ENCODE assay signal across 9 mouse cellular contexts in genomic region chr1:153126491-153127381, GRCm38 (mm10). TPM values are rescaled to one million over a fixed set of nuclear protein-coding genes. Genes with fewer than 3 reads are reported as not detected.
A peak's percentile ranks its signal among the peaks of the same experiment; 100 is the strongest.
DNase-seq lines count a peak whose midpoint lies in the region; ATAC-seq and TF ChIP-seq lines count a peak whose summit lies in the region.
"Had no signal": no experiment of that assay in that cellular context is flagged by ENCODE, and none has a peak within 500 bp of the region (broad histone marks: within the 10 kb centered on the region; RNA-seq: fewer than 3 reads in every experiment).

No protein-coding gene starts in this region.

- TF ChIP-seq POLR2A in thymus, adult 2 months (IDR thresholded peaks at IDR 0.05; ENCODE audit: control insufficient read depth, extremely low read depth, insufficient read depth, low read length, poor library complexity) = no peak

- H3K27ac ChIP-seq in intestine, embryonic 16.5 days (ENCODE audit: low read length) = peak overlapping the region; percentile 16; the same call in 1 of the 2 replicates
- H3K27ac ChIP-seq in midbrain, embryonic 13.5 days = no peak overlapping the region
- H3K27ac ChIP-seq in thymus, adult 2 months (ENCODE audit: control insufficient read depth, insufficient read depth, low read length) = no peak overlapping the region

- H3K9ac ChIP-seq in intestine, embryonic 16.5 days (ENCODE audit: low read depth, low read length) = no peak overlapping the region
- no peak overlapping the region for H3K9ac ChIP-seq in midbrain, embryonic 13.5 days (replicated peaks)

- H3K4me1 ChIP-seq in intestine, embryonic 16.5 days (ENCODE audit: control insufficient read depth, insufficient read depth, low read length) = peaks cover 10% of the 10 kb centered on the region
- no peaks in the 10 kb centered on the region for H3K4me1 ChIP-seq in midbrain, embryonic 13.5 days (replicated peaks)
- no peaks in the 10 kb centered on the region for H3K4me1 ChIP-seq in thymus, adult 2 months (replicated peaks; ENCODE audit: control insufficient read depth, insufficient read depth, low read length)

- no peaks in the 10 kb centered on the region for H3K27me3 ChIP-seq in intestine, embryonic 16.5 days (replicated peaks; ENCODE audit: control insufficient read depth, insufficient read depth, low read length)
- H3K27me3 ChIP-seq in midbrain, embryonic 13.5 days = no peaks in the 10 kb centered on the region
- no peaks in the 10 kb centered on the region for H3K27me3 ChIP-seq in thymus, adult 2 months (ENCODE audit: control insufficient read depth, insufficient read depth, low read length)

- no peak for TF ChIP-seq CTCF in thymus, adult 2 months (IDR thresholded peaks at IDR 0.05; ENCODE audit: borderline replicate concordance, control insufficient read depth, extremely low read depth, insufficient read depth, low read length, poor library complexity)

- intact Hi-C loops in gastrocnemius, postnatal 14 days (cut with DNase I; ENCODE audit: low total_unique reads) = no loop called here

- H3K36me3 ChIP-seq in intestine, embryonic 16.5 days (ENCODE audit: control insufficient read depth, insufficient read depth, low read length) = no peaks in the 10 kb centered on the region
- no peaks in the 10 kb centered on the region for H3K36me3 ChIP-seq in midbrain, embryonic 13.5 days
- H3K36me3 ChIP-seq in thymus, adult 2 months (ENCODE audit: control insufficient read depth, insufficient read depth, low read length) = no peaks in the 10 kb centered on the region

- H3K9me3 ChIP-seq in intestine, embryonic 16.5 days (ENCODE audit: control insufficient read depth, low read length) = no peaks in the 10 kb centered on the region
- H3K9me3 ChIP-seq in midbrain, embryonic 13.5 days = no peaks in the 10 kb centered on the region

- DNase-seq in adrenal gland, adult 2 months = peak; percentile 40
- no peak for DNase-seq in adrenal gland, postnatal 25 days
- peak; percentile 36 for DNase-seq in ZHBTc4 (ENCODE audit: low read depth, low spot score)
- DNase-seq in gastrocnemius, postnatal 14 days = peak; percentile 65
- no peak for DNase-seq in thymus, adult 2 months
- DNase-seq in frontal cortex, postnatal 36 days (ENCODE audit: low spot score in 2 of 2) = no peak

- WGBS in intestine, embryonic 16.5 days = 66% methylated on average over 15 of the region's 15 CpGs
- WGBS in midbrain, embryonic 13.5 days = 86% methylated on average over 15 of the region's 15 CpGs
- 95% methylated on average over 15 of the region's 15 CpGs for WGBS in thymus, adult 2 months

- no peak overlapping the region for H3K4me3 ChIP-seq in intestine, embryonic 16.5 days (ENCODE audit: low read length)
- H3K4me3 ChIP-seq in midbrain, embryonic 13.5 days (replicated peaks) = no peak overlapping the region
- no peak overlapping the region for H3K4me3 ChIP-seq in thymus, adult 2 months (ENCODE audit: control insufficient read depth, insufficient read depth, low read length)

- ATAC-seq in intestine, embryonic 16.5 days = peak; percentile 61
- no peak for ATAC-seq in midbrain, embryonic 13.5 days

- H3K4me2 ChIP-seq in intestine, embryonic 16.5 days (ENCODE audit: low read depth, low read length) = no peak overlapping the region
- no peak overlapping the region for H3K4me2 ChIP-seq in midbrain, embryonic 13.5 days (replicated peaks)

RNA-seq across cellular contexts. Expression of gene Lamc2, which starts 59.5 kb away (rescaled TPM):
- 1 to 10 TPM in 1 of 2 experiments, under 1 TPM in 1; 0.75 to 3.1 TPM for total RNA-seq in adrenal gland, adult 2 months (2021)
- polyA plus RNA-seq in adrenal gland, adult 2 months (2012; rRNA removed) = 0.10 TPM in 1 of 2 replicates, not detected in the other
- total RNA-seq in adrenal gland, postnatal 25 days (2021) = 0.27 and 0.29 TPM in 2 replicates
- total RNA-seq in gastrocnemius, postnatal 14 days (2021) = 1 to 10 TPM; 5.8 to 7.2 TPM
- polyA plus RNA-seq in intestine, embryonic 16.5 days (2015; fragmentation: Nextera tagmentation; extraction: Ambion mirVana) = 6.0 and 6.6 TPM in 2 replicates
- polyA plus RNA-seq in midbrain, embryonic 13.5 days (2015; fragmentation: Nextera tagmentation; extraction: Ambion mirVana) = 0.44 and 0.53 TPM in 2 replicates
- polyA plus RNA-seq in thymus, adult 2 months (2012; rRNA removed) = 9.9 and 11.4 TPM in 2 replicates
- total RNA-seq: granulocyte monocyte progenitor cell, adult 5-6 weeks had no signal

Comparison
In these comparisons a context has a peak if more than half of its experiments do, and no peak if none do; other contexts are left out.
1. DNase-seq: peak in adrenal gland, adult 2 months (single experiment), ZHBTc4 (single experiment) and gastrocnemius, postnatal 14 days (single experiment); none in adrenal gland, postnatal 25 days (single experiment), thymus, adult 2 months (single experiment) and frontal cortex, postnatal 36 days (0 of 2).